Mouse (Mus musculus): ENCODE measurements around the gene Hdac10. TPM values are rescaled to one million over a fixed set of nuclear protein-coding genes. Genes with fewer than 3 reads are reported as not detected.

The Hdac10 gene
- polyA plus RNA-seq, 1 experiment, result 33.1 TPM

DNA sequence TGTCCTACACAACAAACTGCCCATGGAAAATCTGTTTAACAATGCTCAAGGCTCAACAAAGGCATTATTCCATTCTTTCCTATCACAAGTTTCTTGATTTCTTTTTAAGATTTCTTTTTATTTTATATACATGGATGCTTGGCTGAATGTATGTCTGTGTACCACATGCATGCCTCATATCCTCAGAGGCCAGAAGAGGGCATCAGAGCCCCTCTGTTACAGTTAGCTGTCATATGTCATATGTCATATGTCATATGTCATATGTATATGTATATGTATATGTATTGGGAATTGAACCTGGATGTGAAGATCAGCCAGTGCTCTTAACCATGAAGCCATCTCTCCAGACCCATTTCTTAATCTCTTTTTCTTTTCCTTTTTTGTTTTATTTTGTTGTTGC, 10.5 kb downstream of the Hdac10 start:
- TF ChIP-seq CTCF (IDR thresholded peaks at IDR 0.05; ENCODE audit: borderline replicate concordance, extremely low read depth, insufficient read depth, insufficient read length), result peak; percentile 30; the same call in 1 of the 2 replicates
- no peak for TF ChIP-seq POLR2A (IDR thresholded peaks at IDR 0.05; ENCODE audit: borderline replicate concordance, extremely low read depth, insufficient read depth, insufficient read length, poor library complexity, severe bottlenecking)
- DNase-seq (ENCODE audit: low read depth), result peak; percentile 31

DNA sequence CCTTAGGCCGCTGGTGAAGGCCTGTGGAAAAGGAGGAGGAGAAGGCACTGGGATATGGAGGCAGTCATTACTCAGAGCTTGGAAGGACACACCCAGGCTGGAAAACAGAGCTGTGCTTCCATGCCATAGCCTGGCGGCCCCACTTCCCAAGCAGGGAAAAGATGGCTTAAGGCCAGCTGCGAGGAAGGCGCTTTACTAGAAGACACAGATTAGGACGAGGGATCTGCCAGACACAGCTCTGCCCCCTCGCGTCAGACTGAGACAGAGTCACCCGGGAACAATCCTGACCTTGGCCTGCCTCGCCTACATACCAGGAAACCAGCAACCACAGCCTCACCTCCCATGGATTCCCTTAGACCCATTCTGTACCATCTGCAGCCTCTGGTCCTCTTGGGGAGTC, 18.4 kb downstream of the Hdac10 start:
- TF ChIP-seq POLR2A (IDR thresholded peaks at IDR 0.05; ENCODE audit: borderline replicate concordance, extremely low read depth, insufficient read depth, insufficient read length, poor library complexity, severe bottlenecking) (no peak), CTCF (IDR thresholded peaks at IDR 0.05; ENCODE audit: borderline replicate concordance, extremely low read depth, insufficient read depth, insufficient read length) (no peak)

DNA sequence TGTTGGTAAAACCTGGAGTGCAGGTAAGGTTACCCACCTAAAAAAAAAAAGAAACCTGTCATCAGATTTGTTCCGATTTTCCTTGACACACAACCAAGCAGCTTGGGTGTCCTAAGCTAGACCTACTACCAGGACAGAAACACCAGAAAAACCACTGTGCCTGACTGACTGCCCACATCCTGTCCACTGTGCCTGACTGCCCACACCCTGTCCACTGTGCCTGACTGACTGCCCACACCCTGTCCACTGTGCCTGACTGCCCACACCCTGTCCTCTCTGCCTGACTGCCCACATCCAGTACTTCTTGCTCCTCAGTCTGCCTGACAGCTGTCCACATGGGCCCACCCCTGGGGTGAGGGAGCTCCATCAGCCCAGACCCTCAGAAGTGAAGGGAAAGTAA, 21.5 kb downstream of the Hdac10 start:
- TF ChIP-seq POLR2A (IDR thresholded peaks at IDR 0.05; ENCODE audit: borderline replicate concordance, extremely low read depth, insufficient read depth, insufficient read length, poor library complexity, severe bottlenecking), result no peak
- no peak for TF ChIP-seq CTCF (IDR thresholded peaks at IDR 0.05; ENCODE audit: borderline replicate concordance, extremely low read depth, insufficient read depth, insufficient read length)
- no peak for DNase-seq (ENCODE audit: low read depth)

More for the DNA sequence above, 18.4 kb downstream of the Hdac10 start:
- no peak for DNase-seq (ENCODE audit: low read depth)

DNA sequence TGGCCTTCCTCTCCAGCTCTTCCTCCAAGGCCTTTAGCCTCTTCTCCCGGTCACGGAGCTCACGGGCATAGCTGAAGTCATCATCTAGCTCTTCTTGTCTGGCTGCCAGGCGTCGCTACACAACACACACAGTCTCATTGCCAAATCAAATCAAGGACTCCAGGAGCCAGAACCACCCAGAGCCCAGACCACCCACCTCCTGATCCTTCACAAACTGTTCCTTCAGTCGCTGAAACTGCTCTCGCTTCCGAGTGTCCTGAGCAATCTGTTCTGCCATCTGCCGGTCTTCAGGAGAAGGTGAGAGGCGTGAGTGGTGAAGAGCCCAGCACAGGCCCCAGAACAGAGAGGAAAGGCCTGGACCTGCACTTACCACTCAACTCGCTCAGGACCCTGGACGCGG, 22.4 kb downstream of the Hdac10 start:
- TF ChIP-seq CTCF (IDR thresholded peaks at IDR 0.05; ENCODE audit: borderline replicate concordance, extremely low read depth, insufficient read depth, insufficient read length) (no peak), POLR2A (IDR thresholded peaks at IDR 0.05; ENCODE audit: borderline replicate concordance, extremely low read depth, insufficient read depth, insufficient read length, poor library complexity, severe bottlenecking) (no peak)
- DNase-seq (ENCODE audit: low read depth), result no peak

DNA sequence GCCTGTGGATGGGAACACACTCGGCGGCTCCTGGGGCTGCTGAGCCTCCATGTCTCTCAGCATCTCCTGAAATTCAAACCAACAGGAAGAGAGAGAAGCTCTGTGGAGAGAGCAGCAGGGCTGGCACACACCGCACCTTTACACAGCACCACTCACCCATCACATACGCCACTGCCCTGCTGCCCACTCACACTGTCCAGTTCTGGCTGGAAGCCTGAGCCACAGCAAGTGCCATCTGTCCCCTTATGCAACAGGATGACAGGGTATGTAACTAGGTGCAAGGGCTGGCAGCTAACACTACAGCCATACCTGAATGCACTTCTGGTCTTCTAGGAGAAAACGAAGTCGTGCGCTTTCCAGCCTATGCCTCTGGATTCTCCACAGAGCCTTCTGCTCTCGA, 24.1 kb downstream of the Hdac10 start:
- DNase-seq (ENCODE audit: low read depth), result no peak

DNA sequence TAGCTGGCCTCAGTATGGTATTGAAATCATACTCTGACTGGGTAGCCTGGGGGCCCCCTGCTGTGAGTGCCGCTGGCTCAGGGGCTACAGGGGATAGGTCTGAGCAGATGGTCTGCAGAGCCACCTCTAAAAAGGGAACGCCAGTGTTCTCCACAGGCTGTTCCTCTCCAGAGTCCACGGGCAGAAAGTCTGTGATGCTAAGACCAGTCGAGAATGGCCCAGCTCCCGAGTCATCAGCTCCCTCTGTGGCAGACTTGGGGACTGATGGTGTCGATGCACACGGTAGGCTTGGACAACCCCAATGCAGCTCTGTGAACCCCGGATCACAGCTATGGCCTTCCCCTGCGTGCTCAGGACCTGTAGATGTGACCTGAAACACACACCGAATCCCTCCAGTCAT, 24.6 kb downstream of the Hdac10 start:
- TF ChIP-seq CTCF (IDR thresholded peaks at IDR 0.05; ENCODE audit: borderline replicate concordance, extremely low read depth, insufficient read depth, insufficient read length), result no peak
- no peak for TF ChIP-seq POLR2A (IDR thresholded peaks at IDR 0.05; ENCODE audit: borderline replicate concordance, extremely low read depth, insufficient read depth, insufficient read length, poor library complexity, severe bottlenecking)
- no peak for DNase-seq (ENCODE audit: low read depth)

More for the DNA sequence above, 24.1 kb downstream of the Hdac10 start:
- no peak for TF ChIP-seq POLR2A (IDR thresholded peaks at IDR 0.05; ENCODE audit: borderline replicate concordance, extremely low read depth, insufficient read depth, insufficient read length, poor library complexity, severe bottlenecking)
- no peak for TF ChIP-seq CTCF (IDR thresholded peaks at IDR 0.05; ENCODE audit: borderline replicate concordance, extremely low read depth, insufficient read depth, insufficient read length)

DNA sequence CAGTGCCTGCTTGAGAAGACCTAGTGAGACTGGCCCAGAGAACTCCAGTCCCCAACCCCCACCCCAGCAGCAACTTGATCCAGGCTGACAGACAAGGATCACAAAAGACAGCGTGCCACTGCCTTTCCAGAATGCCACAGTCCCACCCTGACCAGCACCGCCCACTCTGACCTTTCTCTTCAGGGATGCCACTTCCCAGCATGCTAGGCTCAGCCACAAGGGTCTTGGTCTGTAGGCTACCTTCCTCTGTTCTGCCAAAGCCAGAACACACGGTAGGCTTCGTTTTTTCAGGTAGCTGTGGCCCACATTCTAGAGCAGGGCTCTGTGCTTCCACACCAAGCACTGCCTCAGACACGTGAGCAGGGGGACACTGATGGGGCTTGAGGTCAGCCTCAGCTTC, 25.9 kb downstream of the Hdac10 start:
- DNase-seq (ENCODE audit: low read depth), result no peak
- TF ChIP-seq CTCF (IDR thresholded peaks at IDR 0.05; ENCODE audit: borderline replicate concordance, extremely low read depth, insufficient read depth, insufficient read length), result no peak
- TF ChIP-seq POLR2A (IDR thresholded peaks at IDR 0.05; ENCODE audit: borderline replicate concordance, extremely low read depth, insufficient read depth, insufficient read length, poor library complexity, severe bottlenecking), result no peak

DNA sequence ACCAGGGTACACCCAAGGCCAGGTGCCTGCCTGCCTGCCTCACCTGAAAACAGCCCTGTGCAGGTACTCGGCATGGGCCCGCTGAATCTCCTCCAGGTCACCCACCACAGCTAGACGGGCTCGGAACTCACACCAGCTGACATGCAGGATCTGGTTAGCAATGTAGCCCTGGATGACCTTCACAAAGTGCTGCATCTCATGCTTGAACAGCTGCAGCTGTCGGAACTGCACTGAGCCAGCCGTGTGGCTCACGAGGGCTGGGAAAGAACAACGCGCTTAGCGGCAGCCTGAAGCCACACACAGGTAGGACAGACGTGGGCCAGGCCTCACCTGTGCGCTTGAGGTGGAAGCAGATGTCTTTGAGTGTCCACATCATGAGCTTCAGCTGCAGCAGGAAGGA, 27.7 kb downstream of the Hdac10 start:
- DNase-seq (ENCODE audit: low read depth), result no peak
- TF ChIP-seq POLR2A (IDR thresholded peaks at IDR 0.05; ENCODE audit: borderline replicate concordance, extremely low read depth, insufficient read depth, insufficient read length, poor library complexity, severe bottlenecking) (no peak), CTCF (IDR thresholded peaks at IDR 0.05; ENCODE audit: borderline replicate concordance, extremely low read depth, insufficient read depth, insufficient read length) (no peak)

DNA sequence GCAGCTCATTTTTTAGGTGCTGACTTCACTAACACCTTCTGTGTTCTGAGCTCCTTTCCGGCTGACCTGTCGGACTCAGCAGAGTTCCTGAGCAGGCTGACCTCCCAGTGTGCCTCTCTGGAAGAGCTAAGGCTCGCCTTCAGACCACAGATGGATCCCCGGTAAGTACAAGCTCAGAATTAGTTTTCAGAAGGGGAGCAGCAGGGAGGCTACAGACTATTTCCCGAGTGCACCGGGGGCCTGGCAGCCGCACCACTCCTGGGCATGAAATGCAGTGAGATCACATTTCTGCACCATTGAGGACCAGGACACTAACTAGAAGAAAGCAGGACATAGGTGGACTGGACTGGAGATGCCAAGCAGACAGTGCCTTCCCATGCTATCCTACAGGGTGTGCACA, 29.9 kb downstream of the Hdac10 start:
- TF ChIP-seq POLR2A (IDR thresholded peaks at IDR 0.05; ENCODE audit: borderline replicate concordance, extremely low read depth, insufficient read depth, insufficient read length, poor library complexity, severe bottlenecking) (no peak), CTCF (IDR thresholded peaks at IDR 0.05; ENCODE audit: borderline replicate concordance, extremely low read depth, insufficient read depth, insufficient read length) (no peak)
- no peak for DNase-seq (ENCODE audit: low read depth)

DNA sequence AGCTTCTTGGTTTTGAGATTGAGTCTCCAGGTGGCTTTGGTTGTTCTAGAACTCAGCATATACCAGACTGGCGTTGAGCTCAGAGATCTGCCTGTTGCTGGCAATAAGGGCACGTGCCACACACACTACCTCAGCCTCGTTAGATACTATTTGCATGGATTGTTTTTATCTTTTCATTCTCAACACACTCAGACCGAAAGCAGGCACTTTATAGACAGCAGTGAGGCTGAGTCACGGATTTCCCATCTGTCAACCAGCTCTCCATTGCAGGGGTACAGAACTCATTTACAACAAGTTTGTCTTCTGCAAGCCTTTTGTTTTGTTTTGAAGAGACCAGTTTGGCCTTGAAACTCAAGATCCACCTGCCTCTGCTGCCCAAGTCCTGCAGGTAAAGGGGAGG, 31.1 kb downstream of the Hdac10 start:
- TF ChIP-seq CTCF (IDR thresholded peaks at IDR 0.05; ENCODE audit: borderline replicate concordance, extremely low read depth, insufficient read depth, insufficient read length) (no peak), POLR2A (IDR thresholded peaks at IDR 0.05; ENCODE audit: borderline replicate concordance, extremely low read depth, insufficient read depth, insufficient read length, poor library complexity, severe bottlenecking) (no peak)
- DNase-seq (ENCODE audit: low read depth), result no peak

DNA sequence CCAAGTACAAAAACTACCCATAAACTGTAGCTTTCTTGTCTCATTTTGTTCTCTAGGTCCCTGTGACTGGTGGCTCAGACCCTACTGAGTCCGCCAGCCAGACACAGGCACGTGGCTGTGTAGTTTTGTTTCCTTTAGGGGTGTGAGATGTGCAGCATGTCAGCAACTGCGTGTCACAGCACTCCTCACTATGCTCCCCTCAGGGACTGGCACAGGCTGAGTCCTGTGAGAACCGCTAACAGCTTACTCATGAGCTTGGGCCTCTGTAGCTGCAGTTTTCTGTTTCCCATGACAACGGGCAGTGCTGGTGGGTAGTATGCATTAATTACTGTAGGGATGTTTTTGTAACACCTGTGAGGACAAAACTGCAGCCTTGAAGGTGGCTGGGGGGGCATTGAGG, 36.3 kb downstream of the Hdac10 start:
- DNase-seq (ENCODE audit: low read depth), result no peak
- TF ChIP-seq CTCF (IDR thresholded peaks at IDR 0.05; ENCODE audit: borderline replicate concordance, extremely low read depth, insufficient read depth, insufficient read length) (no peak), POLR2A (IDR thresholded peaks at IDR 0.05; ENCODE audit: borderline replicate concordance, extremely low read depth, insufficient read depth, insufficient read length, poor library complexity, severe bottlenecking) (no peak)

DNA sequence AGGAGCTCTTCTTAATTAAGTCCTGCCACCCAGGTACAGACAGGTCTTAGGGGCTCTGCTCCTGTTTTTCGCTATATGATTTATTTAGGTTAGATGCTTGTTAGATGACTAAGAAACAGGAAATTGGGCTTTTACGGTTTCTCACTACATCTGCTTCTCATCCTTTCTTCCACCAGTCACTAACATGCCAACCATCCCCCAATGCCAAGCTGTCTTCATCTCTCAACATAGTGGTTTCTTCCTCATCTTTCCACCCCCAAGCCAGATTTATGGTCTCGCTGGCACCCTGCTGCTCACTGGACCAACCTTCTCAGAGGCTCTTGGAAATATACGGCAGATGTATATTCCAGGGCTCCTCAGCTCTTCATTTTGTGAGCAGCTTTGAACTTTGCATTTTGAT, 37.8 kb downstream of the Hdac10 start:
- DNase-seq (ENCODE audit: low read depth), result no peak
- no peak for TF ChIP-seq POLR2A (IDR thresholded peaks at IDR 0.05; ENCODE audit: borderline replicate concordance, extremely low read depth, insufficient read depth, insufficient read length, poor library complexity, severe bottlenecking)
- no peak for TF ChIP-seq CTCF (IDR thresholded peaks at IDR 0.05; ENCODE audit: borderline replicate concordance, extremely low read depth, insufficient read depth, insufficient read length)
